Mouse (Mus musculus): ENCODE measurements around the gene Tmem262. TPM values are rescaled to one million over a fixed set of nuclear protein-coding genes. Genes with fewer than 3 reads are reported as not detected.
A peak's percentile ranks its signal among the peaks of the same experiment; 100 is the strongest.

Gene Tmem262
- total RNA-seq, 2 experiments from 2014 or later: not detected

- intact Hi-C loops (cut with DNase I): loop anchor here (1.0 kb wide), 1 partner anchor 10 kb away; no protein-coding TSS in a partner anchor
- DNase-seq (ENCODE audit: low spot score in 2 of 2): peak; percentile 99 to 100
Measured at GRCm38 (mm10) chr19:6057313-6058096, 22.3 kb upstream of the Tmem262 start, which contains the start of the genes Mrpl49 and Fau. TSS of gene Mrpl49 (minus strand) at chr19:6057785. TSS of gene Fau (plus strand) at chr19:6057844.

DNA sequence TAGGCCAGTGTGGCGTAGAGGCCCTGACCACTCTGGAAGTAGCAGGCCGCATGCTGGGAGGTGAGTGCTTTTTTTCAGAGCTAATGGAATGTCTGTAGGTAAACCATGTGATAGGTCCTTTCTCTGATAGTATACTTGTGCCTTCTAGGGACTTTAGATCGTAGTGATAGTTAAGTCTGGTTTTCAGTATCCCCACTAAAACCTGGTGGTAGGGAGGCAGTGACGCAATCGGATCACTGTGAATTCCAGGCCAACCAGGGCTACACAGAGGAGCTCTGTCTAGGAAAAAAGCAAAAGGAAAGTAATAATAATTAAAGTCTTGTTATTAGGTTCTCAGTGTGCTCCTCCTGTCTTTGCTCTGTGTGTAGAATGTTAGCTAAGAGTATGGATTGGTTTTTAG lies 21.3 kb upstream of the Tmem262 start:
- intact Hi-C loops (cut with DNase I): no loop called here

DNA sequence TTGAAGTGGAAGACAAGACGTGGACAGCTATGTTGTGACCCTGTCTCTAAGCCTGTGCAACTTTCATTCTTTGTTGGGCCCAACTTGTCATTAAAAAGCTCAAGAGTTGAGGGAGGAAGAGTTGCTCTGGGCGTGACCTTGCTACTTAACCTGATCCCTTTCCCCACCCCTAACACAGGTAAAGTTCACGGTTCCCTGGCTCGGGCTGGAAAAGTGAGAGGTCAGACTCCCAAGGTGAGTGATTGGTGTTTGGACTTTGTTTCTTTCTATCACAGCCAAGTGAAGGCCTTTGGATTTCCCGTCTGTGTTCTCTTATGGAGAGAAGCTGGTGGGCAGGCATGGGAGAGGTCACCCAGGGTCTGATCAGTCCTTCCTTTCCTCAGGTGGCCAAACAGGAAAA lies 20.9 kb upstream of the Tmem262 start:
- intact Hi-C loops (cut with DNase I): no loop called here
- DNase-seq (ENCODE audit: low spot score in 2 of 2): no peak

More for the DNA sequence above, 21.3 kb upstream of the Tmem262 start:
- DNase-seq (ENCODE audit: low spot score in 2 of 2): no peak

- intact Hi-C loops (cut with DNase I): no loop called here
Measured at GRCm38 (mm10) chr19:6061021-6061533, 18.8 kb upstream of the Tmem262 start, which contains the start of gene Znhit2. TSS of gene Znhit2 (plus strand) at chr19:6061192.

DNA sequence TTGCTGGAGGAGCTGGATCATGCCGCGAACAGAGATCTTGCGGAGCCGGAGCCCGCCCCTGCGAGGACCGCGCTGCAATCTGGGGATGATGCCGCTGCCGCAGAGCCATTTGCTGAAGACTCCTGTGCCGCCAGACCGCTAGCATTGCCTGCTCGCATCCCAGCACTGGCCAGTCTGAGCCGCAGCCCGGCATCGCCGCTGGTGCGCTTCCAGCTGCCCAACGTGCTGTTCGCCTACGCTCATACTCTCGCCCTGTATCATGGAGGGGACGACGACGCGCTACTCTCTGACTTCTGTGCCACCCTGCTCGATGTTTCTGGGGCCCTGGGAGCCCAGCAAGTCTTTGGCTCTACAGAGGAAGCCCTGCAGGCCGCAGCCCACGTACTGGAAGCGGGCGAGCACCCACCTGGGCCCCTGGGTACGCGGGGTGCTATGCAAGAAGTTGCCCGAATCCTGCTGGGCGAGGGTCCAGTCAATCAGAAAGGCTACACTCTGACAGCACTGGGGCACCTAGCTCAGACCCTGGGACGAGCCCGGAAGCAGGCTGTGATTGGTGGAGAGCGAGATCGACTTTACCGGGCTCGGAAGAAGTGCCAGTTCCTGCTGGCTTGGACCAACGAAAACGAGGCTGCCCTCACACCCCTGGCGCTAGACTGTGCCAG lies 18.1 kb upstream of the Tmem262 start:
- intact Hi-C loops (cut with DNase I): no loop called here
- DNase-seq (ENCODE audit: low spot score in 2 of 2): peak; percentile 39 to 55

More at GRCm38 (mm10) chr19:6061021-6061533, 18.8 kb upstream of the Tmem262 start, which contains the start of gene Znhit2:
- peak; percentile 95 to 96 for DNase-seq (ENCODE audit: low spot score in 2 of 2)

DNA sequence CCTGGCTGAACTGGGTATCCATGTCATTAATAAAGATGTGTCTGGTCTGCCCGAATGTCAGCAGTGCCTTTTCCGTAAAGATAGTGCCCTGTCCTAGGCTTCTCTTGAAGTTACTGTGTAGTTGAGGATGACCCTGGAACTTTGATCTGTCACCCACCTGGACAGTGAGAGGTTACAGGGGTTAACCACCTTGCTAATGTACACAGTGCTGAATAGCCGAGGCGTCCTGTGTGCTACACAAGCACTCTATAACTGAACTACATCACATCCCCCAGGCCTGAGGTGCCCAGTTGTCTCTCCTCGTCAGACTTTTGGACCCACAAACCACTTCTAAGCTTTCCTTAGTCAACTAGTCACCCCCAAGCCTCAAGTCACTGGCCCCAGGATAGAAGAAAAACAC lies 17.4 kb upstream of the Tmem262 start:
- intact Hi-C loops (cut with DNase I): no loop called here
- no peak for DNase-seq (ENCODE audit: low spot score in 2 of 2)

DNA sequence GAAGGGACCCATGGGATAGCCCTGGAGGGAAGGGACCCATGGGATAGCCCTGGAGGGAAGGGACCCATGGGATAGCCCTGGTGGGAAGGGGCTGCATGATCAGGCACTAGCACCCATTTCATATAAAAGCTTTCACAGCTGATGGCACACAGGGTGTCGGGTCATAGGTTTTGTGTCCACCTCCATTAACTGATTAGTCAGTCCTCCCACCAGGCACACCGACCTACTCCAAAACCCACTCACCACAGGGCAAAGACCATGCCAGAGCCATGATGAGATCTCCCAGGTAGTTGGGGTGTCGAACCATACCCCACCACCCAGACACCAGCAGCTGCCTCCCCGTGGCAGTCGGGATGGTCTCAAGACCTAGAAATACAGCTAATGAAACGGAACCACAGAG lies 16.8 kb upstream of the Tmem262 start:
- DNase-seq (ENCODE audit: low spot score in 2 of 2): no peak
- intact Hi-C loops (cut with DNase I): no loop called here

DNA sequence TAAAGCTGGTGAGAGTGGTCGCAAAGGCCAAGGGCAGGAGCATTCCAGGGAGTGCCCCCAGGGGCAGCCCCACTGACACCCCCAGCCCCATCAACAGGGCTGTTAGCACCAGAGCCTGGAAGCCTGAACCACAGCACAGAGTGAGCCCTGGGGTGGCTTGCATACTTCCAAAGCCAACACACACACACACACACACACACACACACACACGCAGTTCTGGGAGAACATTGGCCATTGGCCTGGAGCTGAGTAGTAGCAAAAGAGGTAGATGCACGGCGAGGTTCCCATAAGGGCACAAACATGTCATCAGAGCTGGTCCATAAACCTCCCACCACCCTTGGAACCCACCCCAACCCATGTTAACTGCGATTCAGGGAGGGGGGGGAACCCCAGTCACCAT lies 13.3 kb upstream of the Tmem262 start:
- DNase-seq (ENCODE audit: low spot score in 2 of 2): peak in 1 of 2 experiments; percentile 45

GRCm38 (mm10) chr19:6067011-6067723 lies 12.7 kb upstream of the Tmem262 start:
- intact Hi-C loops (cut with DNase I): loop anchor here (5.0 kb wide), 1 partner anchor 55 kb away; no protein-coding TSS in a partner anchor
- peak; percentile 87 to 89 for DNase-seq (ENCODE audit: low spot score in 2 of 2)

More for the DNA sequence above, 13.3 kb upstream of the Tmem262 start:
- intact Hi-C loops (cut with DNase I): loop anchor here (5.0 kb wide), 1 partner anchor 56 kb away; no protein-coding TSS in a partner anchor

GRCm38 (mm10) chr19:6067724-6068415 lies 12.0 kb upstream of the Tmem262 start, which contains the start of gene Tm7sf2:
TSS of gene Tm7sf2 (minus strand) at chr19:6068373.
- intact Hi-C loops (cut with DNase I): loop anchor here (5.0 kb wide), 1 partner anchor 54 kb away; no protein-coding TSS in a partner anchor
- peak; percentile 90 to 91 for DNase-seq (ENCODE audit: low spot score in 2 of 2)

DNA sequence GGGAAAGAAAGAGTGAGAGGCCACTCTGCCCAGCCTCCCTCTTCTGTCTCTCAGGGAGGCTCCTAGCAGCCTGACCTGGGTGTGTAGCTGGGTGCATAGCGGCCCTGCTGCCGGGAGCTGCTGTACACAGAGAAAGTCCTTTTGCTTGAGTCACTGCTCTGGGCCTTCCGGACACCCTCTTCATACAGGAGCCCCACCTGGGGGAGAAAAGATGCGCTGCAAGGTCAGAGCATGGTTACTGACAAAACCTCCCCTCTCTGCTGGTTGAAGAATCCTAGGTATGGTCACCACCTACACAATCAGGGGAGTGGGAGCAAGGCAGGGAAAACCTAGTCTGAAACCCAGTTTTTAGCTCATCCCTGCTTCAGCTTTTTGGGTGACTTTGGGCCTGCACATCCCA lies 10.9 kb upstream of the Tmem262 start:
- intact Hi-C loops (cut with DNase I): loop anchor here (5.0 kb wide), 1 partner anchor 53 kb away; no protein-coding TSS in a partner anchor

GRCm38 (mm10) chr19:6069851-6070250 lies 10.0 kb upstream of the Tmem262 start:
- intact Hi-C loops (cut with DNase I): loop anchor here (5.0 kb wide), 1 partner anchor 52 kb away; no protein-coding TSS in a partner anchor

More for the DNA sequence above, 10.9 kb upstream of the Tmem262 start:
- DNase-seq (ENCODE audit: low spot score in 2 of 2): no peak

DNA sequence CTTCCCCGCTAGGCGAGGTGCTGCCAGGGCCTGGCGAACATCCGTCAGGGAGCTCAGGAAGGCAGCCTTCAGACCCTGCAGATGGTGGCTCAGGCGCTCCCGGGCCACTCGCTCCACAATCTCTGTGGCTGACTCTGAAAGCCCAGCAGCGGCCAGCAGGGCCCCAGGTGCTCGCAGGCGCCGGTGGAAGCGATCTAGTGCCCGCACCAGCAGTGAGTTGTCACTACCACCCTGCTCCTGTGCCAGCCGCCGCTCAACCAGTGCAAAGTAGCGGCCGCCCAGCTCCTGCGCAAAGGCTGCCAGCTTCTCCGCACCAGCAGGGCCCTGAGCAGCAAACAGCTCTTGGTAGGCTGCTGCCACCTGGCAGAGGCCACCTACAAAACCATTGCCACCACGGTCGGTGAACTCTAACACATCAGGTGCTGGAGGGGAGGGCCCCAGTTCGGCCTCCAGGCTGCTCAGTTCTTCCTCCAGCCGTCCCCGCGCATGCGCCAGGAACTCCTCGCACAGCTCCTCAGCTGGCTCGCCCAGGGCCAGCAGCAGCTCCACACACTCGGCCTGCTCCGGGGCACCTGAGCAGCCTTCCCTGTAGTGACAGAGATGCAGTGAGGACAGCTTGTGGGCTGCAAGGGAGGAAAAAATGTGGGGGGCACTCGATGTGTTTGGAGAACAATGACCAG lies 9.1 kb upstream of the Tmem262 start:
- DNase-seq (ENCODE audit: low spot score in 2 of 2): no peak
- intact Hi-C loops (cut with DNase I): no loop called here

More at GRCm38 (mm10) chr19:6069851-6070250, 10.0 kb upstream of the Tmem262 start:
- no peak for DNase-seq (ENCODE audit: low spot score in 2 of 2)

- DNase-seq (ENCODE audit: low spot score in 2 of 2): no peak
- intact Hi-C loops (cut with DNase I): no loop called here
Measured at GRCm38 (mm10) chr19:6071261-6071660, 8.6 kb upstream of the Tmem262 start.

- intact Hi-C loops (cut with DNase I): no loop called here
- no peak for DNase-seq (ENCODE audit: low spot score in 2 of 2)
Measured at GRCm38 (mm10) chr19:6073889-6074288, 5.9 kb upstream of the Tmem262 start.

- peak; percentile 88 to 92 for DNase-seq (ENCODE audit: low spot score in 2 of 2)
- intact Hi-C loops (cut with DNase I): no loop called here
Measured at GRCm38 (mm10) chr19:6076564-6077393, 3.1 kb upstream of the Tmem262 start, which contains the start of gene Vps51. TSS of gene Vps51 (minus strand) at chr19:6077231.

DNA sequence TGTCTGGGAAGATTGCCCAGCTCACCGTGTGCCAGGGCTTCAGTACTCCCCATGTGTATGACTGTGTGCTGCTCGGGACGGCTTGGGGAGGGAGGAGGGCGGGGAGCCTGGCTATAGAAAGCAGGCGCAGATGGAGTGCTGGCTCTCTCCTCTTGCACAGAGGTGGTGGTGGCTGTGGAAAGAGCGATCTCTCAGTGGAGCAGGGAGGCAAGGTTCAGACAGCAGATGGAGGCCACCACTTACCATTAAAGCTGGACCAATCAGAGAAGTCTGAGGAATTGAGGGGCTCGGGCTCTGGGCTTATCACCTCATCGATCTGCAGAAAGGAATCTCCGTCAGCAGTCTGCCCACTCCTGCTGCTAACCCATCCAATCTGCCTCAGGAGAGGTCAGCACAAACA lies 2.3 kb downstream of the Tmem262 start, which contains the start of gene Gm28374:
Gene Gm28374 (minus strand): TSS at position 101 of the 400 bp plus-strand sequence.
- intact Hi-C loops (cut with DNase I): loop anchor here (10.0 kb wide), 1 partner anchor 253 kb away; the partner anchor contains the start of gene Men1
- DNase-seq (ENCODE audit: low spot score in 2 of 2): no peak

Data from left cerebral cortex, postnatal 14 days (tissue).